Mouse (Mus musculus) gastrocnemius, adult 8-10 months (tissue): ENCODE results near the gene Myo10. TPM values are rescaled to one million over a fixed set of nuclear protein-coding genes. Genes with fewer than 3 reads are reported as not detected.

Source experiments
- DNase-seq, 2 experiments: peaks; one replicate each; pipeline ENCODE4 v3.0.0; 2022; ENCODE audit warnings: low spot score in 2 of 2
- total RNA-seq, 4 experiments: library from RNA; stranded (reverse); gene quantifications; 2 replicates each; pipeline ENCODE4 v1.2.4; 2022

Gene Myo10
- total RNA-seq, 4 experiments from 2014 or later = 50.1 to 61.3 (median 55.3) TPM

- DNase-seq = no peak
Measured at GRCm38 (mm10) chr15:25650371-25650770, 28.0 kb downstream of the Myo10 start.

GRCm38 (mm10) chr15:25651820-25652219 lies 29.5 kb downstream of the Myo10 start:
- no peak for DNase-seq

- no peak for DNase-seq
Measured at GRCm38 (mm10) chr15:25652368-25652767, 30.0 kb downstream of the Myo10 start.

GRCm38 (mm10) chr15:25652933-25653332 lies 30.6 kb downstream of the Myo10 start:
- no peak for DNase-seq

- DNase-seq = no peak
Measured at GRCm38 (mm10) chr15:25653680-25654079, 31.4 kb downstream of the Myo10 start.

GRCm38 (mm10) chr15:25662833-25663519 lies 40.7 kb downstream of the Myo10 start:
- DNase-seq = no peak

GRCm38 (mm10) chr15:25669283-25670247 lies 47.2 kb downstream of the Myo10 start:
- DNase-seq = peak; percentile 24 to 55

GRCm38 (mm10) chr15:25673231-25673980 lies 51.1 kb downstream of the Myo10 start:
- DNase-seq = no peak

- DNase-seq = no peak
Measured at GRCm38 (mm10) chr15:25674099-25674931, 52.0 kb downstream of the Myo10 start.

GRCm38 (mm10) chr15:25674932-25675250 lies 52.6 kb downstream of the Myo10 start:
- DNase-seq = no peak

- DNase-seq = no peak
Measured at GRCm38 (mm10) chr15:25675359-25675758, 53.0 kb downstream of the Myo10 start.

- no peak for DNase-seq
Measured at GRCm38 (mm10) chr15:25676056-25676785, 53.9 kb downstream of the Myo10 start.

- no peak for DNase-seq
Measured at GRCm38 (mm10) chr15:25679081-25679480, 56.8 kb downstream of the Myo10 start.

- no peak for DNase-seq
Measured at GRCm38 (mm10) chr15:25679616-25680015, 57.3 kb downstream of the Myo10 start.

GRCm38 (mm10) chr15:25680269-25680818 lies 58.0 kb downstream of the Myo10 start:
- no peak for DNase-seq

GRCm38 (mm10) chr15:25682953-25683507 lies 60.7 kb downstream of the Myo10 start:
- no peak for DNase-seq

- DNase-seq = no peak
Measured at GRCm38 (mm10) chr15:25685186-25685585, 62.9 kb downstream of the Myo10 start.

- no peak for DNase-seq
Measured at GRCm38 (mm10) chr15:25688424-25689283, 66.3 kb downstream of the Myo10 start.

- DNase-seq = no peak
Measured at GRCm38 (mm10) chr15:25689477-25689876, 67.2 kb downstream of the Myo10 start.
